Mouse (Mus musculus) inflammation-experienced regulatory T-cells, adult 6 months (primary cell): ENCODE measurements around the gene Wnt9b. TPM values are rescaled to one million over a fixed set of nuclear protein-coding genes. Genes with fewer than 3 reads are reported as not detected.

Experiments
- polyA plus RNA-seq, 3 experiments: library from polyadenylated mRNA; unstranded; fragments of 100-300 nt; shearing (Covaris generic); gene quantifications; one replicate each; pipeline ENCODE4 v1.2.1; 2017

The Wnt9b gene
- polyA plus RNA-seq, 3 experiments from 2014 or later = not detected

Other genes starting within 250 kb of the Wnt9b start
- gene Lrrc37a, start 245.2 kb downstream of the Wnt9b start, polyA plus RNA-seq = not detected
- under 1 TPM in 1 of 3 experiments, not detected in 2; 0.05 TPM for gene Gm884, start 128.7 kb downstream of the Wnt9b start, polyA plus RNA-seq
- not detected for gene Lyzl6, start 110.9 kb downstream of the Wnt9b start, polyA plus RNA-seq
- not detected for gene Rprml, start 100.3 kb downstream of the Wnt9b start, polyA plus RNA-seq
- gene Gosr2, start 51.9 kb downstream of the Wnt9b start, polyA plus RNA-seq = 10 to 100 TPM; 60.7 to 78.9 (median 72.4) TPM
- 1 to 10 TPM in 2 of 3 experiments, under 1 TPM in 1; 0.53 to 2.9 (median 2.3) TPM for gene Wnt3, start 24.3 kb upstream of the Wnt9b start, polyA plus RNA-seq
- 10 to 100 TPM; 52.2 to 85.6 (median 76.6) TPM for gene Nsf, start 204.2 kb upstream of the Wnt9b start, polyA plus RNA-seq
- gene Arf2, start 216.9 kb upstream of the Wnt9b start, polyA plus RNA-seq = 10 to 100 TPM; 12.1 to 14.5 (median 12.6) TPM